Mouse (Mus musculus) frontal cortex, postnatal 14 days (tissue): ENCODE results near the gene Fdx1l.

Experiments
- DNase-seq, 2 experiments: peaks; one replicate each; pipeline ENCODE4 v3.0.0; 2022; ENCODE audit warnings: low spot score in 2 of 2

Gene Fdx1l

GRCm38 (mm10) chr9:21073044-21073840, at the start of gene Fdx1l, which contains the start of gene Gm49373:
Gene Fdx1l, minus strand, starts transcription at chr9:21073614.
Gene Gm49373, minus strand, starts transcription at chr9:21073096.
- DNase-seq = peak; percentile 84 to 89

DNA sequence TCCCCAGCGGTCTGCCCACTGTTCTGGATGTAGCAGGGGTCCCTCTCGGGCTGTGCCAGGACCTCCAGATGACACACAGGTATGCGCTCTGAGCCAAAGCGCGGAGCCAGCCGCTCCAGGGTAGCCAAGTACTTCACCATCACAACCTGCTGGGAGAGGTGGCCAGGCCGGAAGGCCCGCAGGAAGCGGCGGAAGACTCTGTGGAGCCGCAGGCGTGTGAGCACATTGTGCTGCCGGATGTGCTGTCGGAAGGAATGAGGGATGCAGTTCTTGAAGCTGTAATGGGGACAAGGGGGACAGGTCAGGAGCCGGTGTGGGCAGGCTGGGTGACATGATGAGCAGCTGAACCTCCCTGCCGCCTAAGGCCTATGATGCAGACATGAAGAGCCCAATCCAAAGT, 48.1 kb upstream of the Fdx1l start:
- no peak for DNase-seq

DNA sequence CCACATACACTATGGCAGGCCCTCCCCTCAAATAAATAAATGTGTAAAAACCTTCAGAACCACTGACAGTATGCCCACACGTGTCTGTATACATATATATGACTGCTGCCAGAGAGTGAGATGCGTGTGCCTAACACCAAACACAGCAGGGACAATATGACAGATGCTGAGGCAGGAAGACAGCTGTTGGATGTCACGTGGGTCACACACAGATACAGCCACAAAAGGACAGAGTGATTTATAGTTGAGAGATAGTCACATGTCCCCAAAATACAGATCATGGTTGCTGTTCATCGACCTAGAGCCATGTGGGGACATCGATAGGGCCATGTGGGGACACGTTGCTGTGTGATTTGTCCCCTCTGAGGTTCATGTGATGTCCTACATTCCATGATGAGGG, 43.7 kb upstream of the Fdx1l start:
- DNase-seq = no peak

- no peak for DNase-seq
These were observed 41.7 kb upstream of the Fdx1l start for GRCm38 (mm10) chr9:21115105-21115504.

DNA sequence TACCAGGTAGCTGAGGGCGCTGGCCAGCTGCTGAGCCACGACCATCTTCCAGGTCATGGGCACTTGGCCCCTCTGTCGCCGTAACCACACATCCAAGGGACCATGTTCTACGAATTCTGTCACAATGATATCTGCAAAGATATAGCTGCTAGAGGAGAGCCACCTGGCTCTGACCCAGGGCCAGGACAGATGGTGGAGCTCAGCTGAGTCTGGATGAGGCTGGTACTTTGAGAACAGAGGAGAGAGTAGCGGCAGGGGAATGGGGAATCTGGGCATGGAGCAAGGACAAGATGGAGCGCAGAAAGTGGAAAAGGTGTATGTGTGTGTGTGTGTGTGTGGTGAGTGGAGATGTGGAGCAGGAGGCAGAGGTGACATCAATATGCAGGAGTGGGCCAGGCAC, 40.8 kb upstream of the Fdx1l start:
- no peak for DNase-seq

DNA sequence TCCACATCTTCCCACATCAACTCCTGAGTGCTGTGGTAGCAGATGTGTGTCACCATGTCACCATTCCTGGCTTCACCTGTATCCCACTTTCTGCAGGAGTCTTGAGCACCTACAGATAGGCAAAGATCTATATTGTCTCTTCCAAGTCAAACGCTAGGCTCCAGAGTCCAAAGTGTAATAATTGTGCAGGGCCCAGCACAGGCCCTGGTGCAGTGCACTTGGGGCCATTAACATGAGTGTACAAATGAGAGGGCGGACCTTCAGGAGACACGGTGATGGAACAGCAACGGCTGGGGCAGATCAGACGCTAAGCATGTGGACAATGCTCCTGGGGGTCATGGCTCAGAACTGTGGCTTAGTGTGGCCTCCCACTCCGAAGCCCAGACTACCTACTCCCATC, 40.3 kb upstream of the Fdx1l start:
- no peak for DNase-seq

- DNase-seq = no peak
These were observed 34.3 kb upstream of the Fdx1l start for GRCm38 (mm10) chr9:21107607-21108237.

- DNase-seq = no peak
These were observed 32.5 kb upstream of the Fdx1l start for GRCm38 (mm10) chr9:21105760-21106564.

DNA sequence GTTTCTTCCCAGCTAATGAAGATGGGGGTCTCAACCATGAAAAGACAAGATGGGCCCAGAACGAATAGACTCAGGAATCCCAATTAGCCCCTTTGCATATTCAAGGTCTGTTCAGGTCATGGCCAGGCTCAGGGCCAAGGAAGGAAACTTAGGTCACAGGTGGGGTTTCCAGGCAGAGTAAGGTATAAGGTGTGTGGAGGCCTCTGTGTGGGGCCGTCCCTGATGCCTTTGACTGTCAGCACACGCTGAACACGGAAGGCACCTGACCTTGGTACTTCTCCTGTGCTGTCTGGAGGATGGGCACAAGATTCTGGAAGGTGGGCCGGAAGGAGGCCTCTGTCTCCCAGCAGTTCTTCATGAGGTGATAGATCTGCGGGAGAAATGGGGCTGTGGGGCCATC, 31.4 kb upstream of the Fdx1l start:
- no peak for DNase-seq

GRCm38 (mm10) chr9:21102076-21102475, 28.7 kb upstream of the Fdx1l start:
- DNase-seq = no peak

GRCm38 (mm10) chr9:21100447-21101161, 27.2 kb upstream of the Fdx1l start:
- DNase-seq = no peak

- DNase-seq = peak; percentile 35 to 41
These were observed 24.4 kb upstream of the Fdx1l start for GRCm38 (mm10) chr9:21097793-21098192.

- no peak for DNase-seq
These were observed 22.5 kb upstream of the Fdx1l start for GRCm38 (mm10) chr9:21095958-21096357.

DNA sequence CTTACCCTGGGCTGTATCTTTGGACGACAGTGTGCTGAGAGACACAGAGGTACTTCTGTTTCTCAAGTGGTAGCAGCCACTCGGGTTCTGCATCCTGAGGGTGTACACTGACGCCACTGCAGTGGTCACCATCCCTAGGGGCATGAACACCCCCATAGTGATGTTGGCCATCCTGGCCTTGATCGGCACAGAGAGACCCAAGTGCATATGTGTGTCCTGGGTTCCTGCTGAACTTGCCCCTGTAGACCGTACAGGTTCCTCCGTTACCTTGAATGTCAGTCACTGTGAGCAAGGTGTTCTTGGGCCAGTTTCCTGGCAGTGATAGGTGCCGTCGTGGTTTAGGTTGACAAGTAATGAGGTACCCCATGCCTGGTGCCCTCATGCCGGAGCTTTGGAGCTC, 20.0 kb upstream of the Fdx1l start:
- DNase-seq = no peak

DNA sequence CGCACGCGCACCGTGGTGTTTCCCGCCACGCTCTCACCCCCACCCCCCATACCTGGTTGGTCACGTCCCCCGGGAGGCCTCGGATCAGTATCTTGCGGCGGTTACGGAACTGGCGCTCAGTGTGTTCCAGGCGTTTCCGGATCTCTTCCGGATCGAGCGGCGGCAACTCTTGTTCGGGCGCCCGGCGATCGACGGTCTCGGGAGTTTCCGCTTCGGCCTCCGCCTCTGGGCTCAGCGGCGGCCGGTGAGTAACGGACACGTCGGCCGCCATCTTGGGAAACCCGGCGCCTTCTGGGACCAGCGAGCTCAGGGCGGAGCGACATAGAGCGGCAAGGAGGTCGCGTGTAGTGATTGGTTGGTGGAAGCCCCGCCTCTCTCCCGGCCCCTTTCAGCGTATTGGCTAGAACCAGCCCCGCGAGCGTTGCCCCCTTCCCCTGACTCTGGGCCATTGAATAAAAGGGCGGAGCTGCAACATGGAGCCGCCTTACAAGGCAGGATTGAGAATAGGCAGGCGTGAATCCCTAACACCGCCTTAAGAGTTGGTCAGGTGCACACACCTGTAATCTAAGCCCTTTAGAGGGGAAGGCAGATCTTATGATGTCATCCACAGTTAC, 18.4 kb upstream of the Fdx1l start, which contains the start of the genes Gm38431 and Raver1:
TSS of gene Gm38431 (minus strand) at position 291 of the 614 bp plus-strand sequence.
TSS of gene Raver1 (minus strand) at position 302 of the 614 bp plus-strand sequence.
- peak; percentile 97 for DNase-seq

DNA sequence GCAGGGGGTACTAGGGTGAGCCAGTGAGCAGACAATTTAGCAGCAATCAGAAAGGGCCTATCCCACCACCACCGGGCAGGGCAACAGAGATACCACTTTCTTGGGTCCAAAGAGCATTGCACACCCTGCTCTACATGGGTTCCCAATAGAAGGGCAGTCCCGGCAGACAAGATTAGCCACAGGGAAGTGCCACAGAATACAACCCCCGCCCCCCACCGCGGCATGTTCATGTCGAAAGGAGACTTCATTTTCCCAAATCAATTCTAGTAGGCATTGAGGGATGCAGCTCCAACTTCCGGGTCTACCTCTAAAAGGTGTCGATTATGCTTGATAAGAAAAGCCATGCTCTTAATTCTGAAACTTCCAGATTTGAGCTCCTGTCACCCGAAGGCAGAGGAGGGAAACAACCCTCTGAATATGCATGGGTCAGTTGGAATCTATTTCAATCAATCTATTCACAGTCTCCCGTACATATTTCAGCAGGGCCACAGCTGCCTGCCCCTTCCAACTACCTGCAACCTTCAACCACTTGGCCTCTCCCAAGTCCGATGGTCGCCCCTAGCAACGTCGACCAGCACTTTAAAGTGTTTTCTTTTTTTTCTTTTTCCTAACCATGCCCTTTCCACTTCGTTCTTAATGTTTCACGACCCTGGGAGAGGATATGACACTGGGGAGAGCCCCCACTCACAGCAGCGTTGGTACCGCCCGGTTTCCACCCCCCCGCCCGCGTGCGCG, 17.7 kb upstream of the Fdx1l start:
- no peak for DNase-seq

- DNase-seq = no peak
These were observed 17.1 kb upstream of the Fdx1l start for GRCm38 (mm10) chr9:21090537-21090936.

- DNase-seq = no peak
These were observed 9.9 kb upstream of the Fdx1l start for GRCm38 (mm10) chr9:21083324-21083723.

- DNase-seq = no peak
These were observed 7.7 kb upstream of the Fdx1l start for GRCm38 (mm10) chr9:21081127-21081526.

- no peak for DNase-seq
These were observed 2.2 kb upstream of the Fdx1l start for GRCm38 (mm10) chr9:21075625-21076024.
